Mouse (Mus musculus) heart, adult 2 months (tissue): Measurements from ENCODE around the gene Gpr107.

Experiments used
- CTCF ChIP-seq: fragments of 200-600 bp; IDR thresholded peaks from 2 replicates; pipeline ENCODE4 v1.8.1; 2022; ENCODE audit warnings: antibody characterized with exemption, mild to moderate bottlenecking, moderate library complexity
- EP300 ChIP-seq: fragments of 200-500 bp; IDR thresholded peaks from 2 replicates; pipeline ENCODE4 v1.6.1; 2011; ENCODE audit warnings: low read depth, low read length, control low read depth; ENCODE audit not compliant: insufficient read depth
- POLR2A ChIP-seq: fragments of 200-500 bp; IDR thresholded peaks from 2 replicates; pipeline ENCODE4 v1.6.1; 2011; ENCODE audit warnings: mild to moderate bottlenecking, low read depth, low read length, control low read depth; ENCODE audit not compliant: insufficient read depth

- TF ChIP-seq CTCF (no peak), POLR2A (no peak), EP300 (no peak)
Measured at GRCm38 (mm10) chr2:31191765-31192164, 39.6 kb downstream of the Gpr107 start.
